Mouse (Mus musculus): ENCODE results near the gene Olfr45.
"Not testable (repeated sequence)": the region's sequence is repeated elsewhere in the genome, so short reads cannot be mapped to it uniquely, and the experiment has no call there.

Olfr45 gene

DNA sequence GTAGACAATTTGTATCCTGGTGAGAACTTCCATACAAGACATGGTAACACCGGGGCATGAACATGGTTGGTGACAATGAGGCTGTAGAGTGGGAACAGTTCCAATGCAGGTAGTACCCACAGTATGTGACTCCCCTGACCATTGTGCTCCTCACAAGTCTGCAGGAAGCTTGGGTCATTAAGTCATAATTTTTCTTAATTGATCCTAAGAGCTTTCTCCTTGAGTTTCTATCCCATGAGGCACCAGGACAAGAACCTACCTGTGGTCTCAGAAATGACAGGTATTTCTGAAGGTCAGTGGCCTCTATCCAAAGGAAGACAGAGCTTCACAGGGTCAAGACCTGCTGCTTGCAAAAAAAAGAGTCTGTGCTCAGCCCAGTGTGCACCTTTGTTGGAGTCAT lies at the start of gene Olfr45:
Gene Olfr45, plus strand, starts transcription at position 301 of the 400 bp plus-strand sequence.
- no peak for DNase-seq (ENCODE audit: low spot score)

- DNase-seq (ENCODE audit: low spot score): no peak
Observed at GRCm38 (mm10) chr7:140646152-140646551, 35.6 kb upstream of the Olfr45 start, which contains the start of gene Olfr53. Gene Olfr53, plus strand, starts transcription at chr7:140646452.

DNA sequence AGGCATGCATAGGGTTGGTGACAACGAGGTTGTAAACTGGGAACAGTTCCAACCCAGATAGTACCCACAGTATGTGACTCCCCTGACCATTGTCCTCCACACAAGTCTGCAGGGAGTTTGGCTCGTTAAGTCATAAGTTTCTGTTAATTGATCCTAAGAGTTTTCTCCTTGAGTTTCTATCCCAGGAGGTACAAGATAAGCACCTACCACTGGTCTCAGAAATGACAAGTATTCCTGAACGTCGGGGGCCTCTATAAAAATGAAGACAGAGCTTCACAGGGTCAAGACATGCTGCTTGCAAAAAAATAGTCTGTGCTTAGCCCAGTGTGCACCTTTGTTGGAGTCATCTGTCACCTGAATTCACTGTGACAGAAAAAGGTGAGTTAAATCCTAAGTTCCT lies 22.1 kb upstream of the Olfr45 start, which contains the start of gene Olfr539:
Gene Olfr539, plus strand, starts transcription at position 301 of the 400 bp plus-strand sequence.
- DNase-seq (ENCODE audit: low spot score): no peak

DNA sequence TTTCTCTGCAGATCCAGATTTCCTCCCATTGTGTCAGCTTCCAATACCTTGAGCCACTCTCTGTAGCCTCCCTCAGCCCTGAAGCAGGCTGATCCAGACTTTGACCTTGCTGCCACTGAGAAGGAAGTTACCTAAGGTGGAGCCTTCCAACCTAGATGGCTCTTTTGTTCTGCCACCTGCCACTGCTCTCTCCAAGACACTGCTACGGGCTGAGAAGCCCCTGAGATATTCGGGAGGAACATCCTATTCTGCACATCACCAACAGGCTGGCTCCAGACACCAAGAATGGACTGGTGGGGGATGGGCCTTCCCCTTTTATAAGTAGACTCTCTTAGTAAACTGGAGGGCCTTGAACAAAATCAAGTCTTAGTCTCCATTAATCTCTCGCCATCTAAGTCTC lies 11.1 kb upstream of the Olfr45 start:
- DNase-seq (ENCODE audit: low spot score): not testable (repeated sequence)

- DNase-seq (ENCODE audit: low spot score): no peak
Observed at GRCm38 (mm10) chr7:140675863-140676262, 5.9 kb upstream of the Olfr45 start.

- DNase-seq (ENCODE audit: low spot score): not testable (repeated sequence)
Observed at GRCm38 (mm10) chr7:140679591-140679990, 2.2 kb upstream of the Olfr45 start.

DNA sequence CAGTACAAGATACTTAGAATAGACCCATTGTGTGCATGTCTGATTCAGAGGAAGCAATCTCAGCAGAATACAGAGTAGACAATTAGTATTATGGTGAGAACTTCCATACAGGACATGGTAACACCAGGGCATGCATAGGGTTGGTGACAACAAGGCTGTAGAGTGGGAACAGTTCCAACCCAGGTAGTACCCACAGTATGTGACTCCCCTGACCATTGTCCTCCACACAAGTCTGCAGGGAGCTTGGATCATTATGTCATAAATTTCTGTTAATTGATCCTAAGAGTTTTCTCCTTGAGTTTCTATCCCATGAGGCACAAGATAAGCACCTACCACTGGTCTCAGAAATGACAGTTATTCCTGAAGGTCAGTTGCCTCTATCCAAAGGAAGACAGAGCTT lies 15.2 kb downstream of the Olfr45 start, which contains the start of gene Olfr541:
Gene Olfr541, plus strand, starts transcription at position 301 of the 400 bp plus-strand sequence.
- DNase-seq (ENCODE audit: low spot score): no peak

GRCm38 (mm10) chr7:140706348-140706747 lies 24.6 kb downstream of the Olfr45 start:
- no peak for DNase-seq (ENCODE audit: low spot score)

DNA sequence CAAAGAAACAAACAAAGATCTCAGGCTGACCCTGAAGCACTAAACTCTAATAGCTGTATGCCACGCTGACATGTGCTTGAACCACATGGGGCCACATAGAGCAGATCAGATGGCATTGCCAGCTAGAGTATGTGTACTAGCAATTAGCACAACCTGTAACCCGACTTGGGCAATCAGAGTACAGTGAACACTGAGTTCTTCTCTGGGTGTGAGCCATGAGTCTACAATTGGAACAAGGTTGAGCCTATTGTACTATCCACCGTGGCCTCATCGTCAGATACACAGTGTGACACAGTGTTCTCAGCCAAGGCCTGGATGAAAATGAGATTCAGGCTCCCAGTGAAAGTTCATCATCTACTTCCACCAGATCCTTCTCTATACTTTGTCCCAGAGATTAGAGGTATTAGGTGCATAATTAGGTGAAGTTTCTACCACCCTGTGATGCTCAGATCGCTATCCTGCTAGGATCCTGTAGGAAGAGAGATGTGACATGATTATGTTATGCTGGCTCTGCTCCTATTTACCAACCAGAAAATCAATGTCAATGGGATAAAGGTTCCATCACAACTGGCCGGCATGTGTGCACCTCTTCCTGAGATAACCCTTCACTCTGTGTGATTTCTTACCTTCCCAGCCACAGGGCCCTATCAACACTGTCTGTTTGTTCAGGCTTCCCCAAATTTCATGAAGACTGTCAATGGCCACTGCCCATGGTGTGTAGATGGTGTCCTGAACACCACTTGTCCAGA lies 26.0 kb downstream of the Olfr45 start:
- no peak for DNase-seq (ENCODE audit: low spot score)

DNA sequence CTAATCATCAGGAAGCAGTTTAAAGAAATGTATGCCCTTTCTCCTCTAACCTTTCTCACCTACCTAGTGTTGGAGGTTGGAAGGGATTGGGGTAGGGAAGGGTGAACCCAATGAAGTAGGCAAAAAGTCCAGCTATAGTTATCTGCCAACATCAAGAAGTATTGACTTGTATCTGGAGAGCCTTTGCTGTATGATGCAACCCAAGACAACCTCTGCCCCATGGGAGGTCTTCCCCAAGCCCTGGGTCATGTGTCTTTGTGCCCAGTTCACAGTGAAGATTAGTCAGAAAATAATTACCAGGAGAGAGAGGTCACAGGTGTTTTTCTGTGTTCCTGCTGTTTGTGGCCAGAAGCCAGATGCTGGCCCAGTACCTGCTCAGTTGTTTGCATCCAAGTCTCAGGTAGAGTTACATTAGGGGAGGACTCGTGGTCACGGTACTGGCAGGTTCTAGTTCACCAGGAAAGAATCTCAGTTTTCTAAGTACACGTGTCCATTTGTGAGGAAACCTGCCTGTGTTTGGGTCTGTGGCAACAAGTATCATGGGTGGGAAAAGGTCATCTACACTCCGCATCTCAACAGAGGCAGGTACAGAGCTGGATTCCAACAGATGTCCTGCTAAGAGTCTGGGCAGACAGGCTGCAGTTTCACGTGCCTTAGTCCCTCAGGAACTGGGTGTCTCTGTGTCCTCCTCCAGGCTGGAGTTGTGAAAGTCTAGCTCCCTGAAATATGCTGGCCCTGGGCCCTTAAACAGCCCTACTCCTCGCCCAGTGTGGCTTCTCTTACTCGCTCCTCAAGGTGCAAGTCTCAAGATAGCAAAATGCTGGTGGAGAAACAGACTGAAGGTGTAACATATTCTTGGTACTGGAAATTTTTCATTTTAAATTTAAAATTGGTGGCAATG lies 35.7 kb downstream of the Olfr45 start:
- DNase-seq (ENCODE audit: low spot score): no peak

- DNase-seq (ENCODE audit: low spot score): no peak
Observed at GRCm38 (mm10) chr7:140721095-140721494, 39.3 kb downstream of the Olfr45 start.

GRCm38 (mm10) chr7:140725558-140725957 lies 43.8 kb downstream of the Olfr45 start:
- DNase-seq (ENCODE audit: low spot score): no peak

DNA sequence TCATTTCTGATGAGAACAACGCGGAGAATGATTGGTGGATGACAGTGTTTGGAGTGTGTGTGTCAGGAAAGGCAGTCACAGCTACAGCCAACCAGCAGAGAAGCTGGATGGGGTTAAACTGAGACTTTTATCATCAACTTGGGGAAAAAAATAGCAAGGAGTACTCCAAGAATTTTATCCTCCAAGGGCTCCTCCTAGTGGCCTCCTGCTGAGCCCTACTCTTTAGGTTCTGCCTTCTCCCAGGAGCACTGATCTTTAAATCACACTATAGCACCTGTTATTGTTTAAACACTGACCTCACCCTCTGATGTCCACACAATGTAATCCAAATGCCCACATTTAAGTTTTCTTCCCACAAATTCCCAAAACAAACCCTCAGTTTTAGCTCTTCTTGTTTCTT lies 51.4 kb downstream of the Olfr45 start:
- DNase-seq (ENCODE audit: low spot score): no peak

Measured in embryo, embryonic 10 days (tissue).